Comparison of ENCODE assay signal across 8 mouse cellular contexts in genomic region chrX:11090432-11090831, GRCm38 (mm10).
DNase-seq lines count a peak whose midpoint lies in the region; ATAC-seq and TF ChIP-seq lines count a peak whose summit lies in the region.

No protein-coding gene starts in this region.

- ATAC-seq in kidney, embryonic 16.5 days (ENCODE audit: low FRiP score, low TSS enrichment), result no peak
- ATAC-seq in neural tube, embryonic 14.5 days (ENCODE audit: low read depth), result peak; percentile 44; the same call in 1 of the 2 replicates

- WGBS in kidney, adult 2 months, result 17% methylated on average over 7 of the region's 7 CpGs
- 35% methylated on average over 7 of the region's 7 CpGs for WGBS in kidney, embryonic 16.5 days
- 26% methylated on average over 7 of the region's 7 CpGs for WGBS in heart, embryonic 10.5 days
- 26% methylated on average over 7 of the region's 7 CpGs for WGBS in limb, embryonic 10.5 days
- WGBS in neural tube, embryonic 14.5 days, result 21% methylated on average over 7 of the region's 7 CpGs

- no peaks in the 10 kb centered on the region for H3K27me3 ChIP-seq in kidney, adult 2 months (replicated peaks; ENCODE audit: control insufficient read depth, insufficient read depth, low read length)
- peaks cover 4% of the 10 kb centered on the region; the same call in 1 of the 2 replicates for H3K27me3 ChIP-seq in kidney, embryonic 16.5 days (ENCODE audit: insufficient read depth, low read length)
- no peaks in the 10 kb centered on the region for H3K27me3 ChIP-seq in heart, embryonic 10.5 days (ENCODE audit: insufficient read depth, poor library complexity, severe bottlenecking)
- peaks cover 61% of the 10 kb centered on the region for H3K27me3 ChIP-seq in limb, embryonic 10.5 days (ENCODE audit: low read depth, poor library complexity, severe bottlenecking)
- no peaks in the 10 kb centered on the region for H3K27me3 ChIP-seq in neural tube, embryonic 14.5 days (ENCODE audit: control insufficient read depth, insufficient read depth, low read length)

- no peak overlapping the region for H3K27ac ChIP-seq in kidney, adult 2 months (ENCODE audit: insufficient read depth, low read depth, low read length)
- no peak overlapping the region for H3K27ac ChIP-seq in kidney, embryonic 16.5 days (ENCODE audit: low read length)
- no peak overlapping the region for H3K27ac ChIP-seq in heart, embryonic 10.5 days
- H3K27ac ChIP-seq in limb, embryonic 10.5 days, result no peak overlapping the region
- H3K27ac ChIP-seq in neural tube, embryonic 14.5 days (ENCODE audit: low read depth, low read length), result no peak overlapping the region

- H3K4me1 ChIP-seq in kidney, adult 2 months (ENCODE audit: control insufficient read depth, insufficient read depth, low read length), result no peaks in the 10 kb centered on the region; the same call in 1 of the 2 replicates
- H3K4me1 ChIP-seq in kidney, embryonic 16.5 days (ENCODE audit: insufficient read depth, low read length), result no peaks in the 10 kb centered on the region
- peaks cover 3% of the 10 kb centered on the region; the same call in 1 of the 2 replicates for H3K4me1 ChIP-seq in heart, embryonic 10.5 days
- peaks cover 9% of the 10 kb centered on the region for H3K4me1 ChIP-seq in limb, embryonic 10.5 days
- H3K4me1 ChIP-seq in neural tube, embryonic 14.5 days (ENCODE audit: control insufficient read depth, insufficient read depth, low read length), result no peaks in the 10 kb centered on the region

- no peak overlapping the region for H3K4me3 ChIP-seq in kidney, adult 2 months (ENCODE audit: insufficient read depth, low read depth, low read length)
- H3K4me3 ChIP-seq in kidney, embryonic 16.5 days (ENCODE audit: low read length), result no peak overlapping the region
- no peak overlapping the region for H3K4me3 ChIP-seq in heart, embryonic 10.5 days
- no peak overlapping the region for H3K4me3 ChIP-seq in limb, embryonic 10.5 days
- H3K4me3 ChIP-seq in neural tube, embryonic 14.5 days (ENCODE audit: low read depth, low read length), result no peak overlapping the region

- no peak for TF ChIP-seq POLR2A in kidney, adult 2 months (IDR thresholded peaks at IDR 0.05; ENCODE audit: low read depth, low read length)

- no peaks in the 10 kb centered on the region; the same call in 1 of the 2 replicates for H3K9me3 ChIP-seq in kidney, embryonic 16.5 days (ENCODE audit: low read length)
- H3K9me3 ChIP-seq in heart, embryonic 10.5 days, result no peaks in the 10 kb centered on the region
- H3K9me3 ChIP-seq in limb, embryonic 10.5 days (replicated peaks), result no peaks in the 10 kb centered on the region
- H3K9me3 ChIP-seq in neural tube, embryonic 14.5 days (ENCODE audit: control insufficient read depth, low read length), result no peaks in the 10 kb centered on the region

- H3K4me2 ChIP-seq in kidney, embryonic 16.5 days (replicated peaks; ENCODE audit: low read depth, low read length), result no peak overlapping the region
- no peak overlapping the region for H3K4me2 ChIP-seq in neural tube, embryonic 14.5 days (ENCODE audit: low read depth, low read length)

- peak; percentile 47 for DNase-seq in kidney, adult 2 months
- DNase-seq in ES-CJ7 (ENCODE audit: low read depth, low spot score), result peak; percentile 52
- DNase-seq in cerebellum, postnatal 10 days, result peak; percentile 87 to 89
- peak; percentile 78 for DNase-seq in heart, embryonic 10.5 days (ENCODE audit: low spot score)
- peak; percentile 58 for DNase-seq in limb, embryonic 10.5 days (ENCODE audit: low spot score)
- DNase-seq in urinary bladder, adult 2 months (ENCODE audit: low spot score), result no peak

- H3K9ac ChIP-seq in kidney, embryonic 16.5 days (replicated peaks; ENCODE audit: low read length), result no peak overlapping the region
- H3K9ac ChIP-seq in neural tube, embryonic 14.5 days (replicated peaks; ENCODE audit: low read depth, low read length), result no peak overlapping the region

- H3K36me3 ChIP-seq in kidney, adult 2 months (ENCODE audit: control insufficient read depth, insufficient read depth, low read length), result no peaks in the 10 kb centered on the region
- H3K36me3 ChIP-seq in kidney, embryonic 16.5 days (ENCODE audit: insufficient read depth, low read length), result no peaks in the 10 kb centered on the region
- no peaks in the 10 kb centered on the region for H3K36me3 ChIP-seq in heart, embryonic 10.5 days
- no peaks in the 10 kb centered on the region for H3K36me3 ChIP-seq in limb, embryonic 10.5 days
- H3K36me3 ChIP-seq in neural tube, embryonic 14.5 days (ENCODE audit: control insufficient read depth, insufficient read depth, low read length), result no peaks in the 10 kb centered on the region

- TF ChIP-seq CTCF in kidney, adult 2 months (conservative IDR thresholded peaks at IDR 0.05; ENCODE audit: insufficient read depth, insufficient read length, low read depth, low read length), result peak; percentile 46
